Mouse (Mus musculus) lung, postnatal 14 days (tissue): ENCODE results near the gene Faap20.

Experiments
- DNase-seq: peaks from one replicate; pipeline ENCODE4 v3.0.0; 2021

Gene Faap20

GRCm38 (mm10) chr4:155249648-155250351 is at the start of gene Faap20:
Gene Faap20 (plus strand): TSS chr4:155249802.
- DNase-seq, result peak; percentile 91

GRCm38 (mm10) chr4:155200861-155201390 is 48.7 kb upstream of the Faap20 start:
- DNase-seq, result no peak

GRCm38 (mm10) chr4:155201764-155202163 is 47.8 kb upstream of the Faap20 start:
- DNase-seq, result no peak

- DNase-seq, result peak; percentile 69
Observed at GRCm38 (mm10) chr4:155205919-155206318, 43.7 kb upstream of the Faap20 start.

- DNase-seq, result no peak
Observed at GRCm38 (mm10) chr4:155206498-155206897, 43.1 kb upstream of the Faap20 start.

GRCm38 (mm10) chr4:155207841-155208240 is 41.8 kb upstream of the Faap20 start:
- no peak for DNase-seq

GRCm38 (mm10) chr4:155208613-155209012 is 41.0 kb upstream of the Faap20 start:
- DNase-seq, result no peak

- DNase-seq, result no peak
Observed at GRCm38 (mm10) chr4:155209079-155209478, 40.5 kb upstream of the Faap20 start.

GRCm38 (mm10) chr4:155209494-155209893 is 40.1 kb upstream of the Faap20 start:
- DNase-seq, result no peak

- no peak for DNase-seq
Observed at GRCm38 (mm10) chr4:155213052-155213751, 36.4 kb upstream of the Faap20 start.

GRCm38 (mm10) chr4:155213752-155214054 is 35.9 kb upstream of the Faap20 start:
- DNase-seq, result no peak

- DNase-seq, result no peak
Observed at GRCm38 (mm10) chr4:155214188-155214587, 35.4 kb upstream of the Faap20 start.

GRCm38 (mm10) chr4:155214793-155215192 is 34.8 kb upstream of the Faap20 start:
- DNase-seq, result no peak

GRCm38 (mm10) chr4:155215203-155215602 is 34.4 kb upstream of the Faap20 start:
- DNase-seq, result no peak

GRCm38 (mm10) chr4:155215773-155216630 is 33.6 kb upstream of the Faap20 start:
- DNase-seq, result peak; percentile 57

- DNase-seq, result peak; percentile 57
Observed at GRCm38 (mm10) chr4:155217241-155218103, 32.1 kb upstream of the Faap20 start.

- DNase-seq, result no peak
Observed at GRCm38 (mm10) chr4:155218104-155218732, 31.4 kb upstream of the Faap20 start.

GRCm38 (mm10) chr4:155219271-155220212 is 30.1 kb upstream of the Faap20 start:
- no peak for DNase-seq

- no peak for DNase-seq
Observed at GRCm38 (mm10) chr4:155220213-155221100, 29.1 kb upstream of the Faap20 start.

- no peak for DNase-seq
Observed at GRCm38 (mm10) chr4:155221106-155221505, 28.5 kb upstream of the Faap20 start.
